Mouse (Mus musculus): Measurements from ENCODE around the gene Aida.
"Not testable (repeated sequence)": the region's sequence is repeated elsewhere in the genome, so short reads cannot be mapped to it uniquely, and the experiment has no call there.

The Aida gene

DNA sequence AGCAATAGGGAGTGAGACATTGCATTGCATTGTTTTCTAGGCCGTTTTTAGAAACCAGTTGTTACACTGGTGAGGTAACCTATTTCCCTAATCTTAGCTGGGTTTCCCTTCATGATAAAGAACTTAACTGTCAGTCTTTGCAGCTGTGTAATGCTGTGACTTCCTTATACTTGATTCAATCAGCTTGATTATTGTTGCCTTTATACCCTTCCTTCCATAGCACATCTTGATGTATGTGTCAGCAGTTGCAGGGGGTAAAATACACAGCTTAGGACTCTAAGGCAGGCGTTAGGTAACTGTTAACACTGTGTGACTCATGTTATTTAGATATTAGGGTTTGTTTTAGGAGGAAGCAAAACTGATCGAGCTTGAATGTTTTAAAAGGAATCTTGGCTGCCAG is 24.3 kb downstream of the Aida start:
- DNase-seq (ENCODE audit: low spot score): no peak

DNA sequence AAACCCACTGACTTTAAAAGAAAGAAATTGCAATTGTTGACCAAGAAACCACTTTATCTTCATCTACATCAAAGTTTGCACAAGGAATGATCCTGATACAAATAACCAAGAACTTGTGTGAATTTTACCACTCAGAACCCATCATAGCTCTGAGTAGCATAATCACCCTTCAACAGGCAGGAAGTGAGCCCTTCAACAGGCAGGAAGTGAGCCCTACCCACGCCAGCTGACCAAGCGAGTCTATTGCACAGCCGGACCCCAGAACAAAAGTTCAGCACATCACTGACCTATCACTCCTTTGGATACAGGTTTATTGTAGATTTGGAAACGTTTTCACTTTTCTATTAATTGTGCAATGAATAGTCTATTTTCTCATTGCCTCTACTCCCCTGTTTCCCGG is 26.1 kb downstream of the Aida start:
- not testable (repeated sequence) for DNase-seq (ENCODE audit: low spot score)

DNA sequence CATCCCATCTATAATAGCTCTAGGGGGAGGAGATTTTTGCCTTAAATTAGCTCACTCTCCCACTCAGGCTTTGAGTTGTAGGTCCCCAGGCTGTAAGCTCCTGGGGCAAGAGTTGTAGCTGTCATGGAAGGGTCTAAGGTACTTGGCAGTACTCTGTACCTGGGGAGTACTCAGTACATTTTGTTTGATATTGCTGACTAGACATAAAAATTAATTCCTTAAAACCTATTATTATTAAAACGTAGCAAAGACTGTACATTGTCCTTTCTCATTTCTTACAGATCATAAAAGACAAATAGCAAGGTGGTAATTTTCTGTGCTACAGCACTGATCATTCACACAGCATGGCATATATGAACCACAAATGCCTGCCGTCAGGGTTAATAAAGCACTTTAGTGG is 27.5 kb downstream of the Aida start:
- no peak for DNase-seq (ENCODE audit: low spot score)

DNA sequence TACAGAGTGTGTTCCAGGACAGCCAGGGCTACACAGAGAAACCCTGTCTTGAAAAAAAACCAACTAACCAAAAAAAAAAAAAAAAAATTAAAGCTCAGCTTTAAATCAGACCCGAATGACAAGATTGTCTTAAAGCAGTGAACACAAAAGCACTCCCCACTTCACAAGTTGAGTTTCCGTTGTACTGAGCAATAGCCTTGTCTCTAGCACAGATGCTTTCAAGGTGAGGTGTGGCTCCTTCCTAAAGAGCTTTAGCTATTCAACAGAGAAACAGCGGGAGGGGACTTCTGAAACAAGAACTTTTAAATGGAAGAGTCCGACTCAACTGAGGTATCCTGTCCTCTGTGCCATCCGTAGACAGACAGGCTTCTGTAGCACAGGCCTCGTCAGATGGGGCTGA is 28.0 kb downstream of the Aida start:
- no peak for DNase-seq (ENCODE audit: low spot score)

DNA sequence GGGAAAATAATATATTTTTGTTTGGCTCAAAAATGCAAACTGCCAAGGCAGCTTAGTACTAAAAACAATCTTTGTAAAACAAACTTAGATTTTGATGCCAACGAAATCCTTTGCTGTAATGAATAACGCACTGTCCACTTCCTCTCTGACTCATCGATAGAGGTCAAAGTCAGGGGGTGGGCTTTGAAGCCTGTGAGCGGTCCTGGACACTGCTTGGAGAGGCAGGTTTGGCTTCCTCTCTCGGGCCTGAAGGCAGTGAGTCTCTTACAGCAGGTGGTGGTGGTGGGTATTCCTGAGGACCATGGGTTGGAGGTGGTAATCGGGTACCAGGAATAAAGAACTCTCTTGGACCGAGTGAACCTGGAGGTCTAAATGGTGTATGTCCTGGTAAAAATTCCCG is 30.8 kb downstream of the Aida start:
- DNase-seq (ENCODE audit: low spot score): no peak

DNA sequence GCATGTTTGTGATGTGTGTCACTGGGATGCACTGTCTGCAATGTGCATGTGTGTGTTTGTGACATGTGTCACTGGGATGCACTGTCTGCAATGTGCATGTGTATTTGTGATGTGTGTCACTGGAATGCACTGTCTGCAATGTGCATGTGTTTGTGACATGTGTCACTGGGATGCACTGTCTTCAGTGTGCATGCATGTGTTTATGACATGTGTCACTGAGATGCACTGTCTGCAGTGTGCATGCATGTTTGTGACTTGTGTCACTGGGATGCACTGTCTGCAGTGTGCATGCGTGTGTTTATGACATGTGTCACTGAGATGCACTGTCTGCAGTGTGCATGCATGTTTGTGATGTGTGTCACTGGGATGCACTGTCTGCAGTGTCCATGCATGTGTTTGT is 46.5 kb downstream of the Aida start:
- DNase-seq (ENCODE audit: low spot score): not testable (repeated sequence)

DNA sequence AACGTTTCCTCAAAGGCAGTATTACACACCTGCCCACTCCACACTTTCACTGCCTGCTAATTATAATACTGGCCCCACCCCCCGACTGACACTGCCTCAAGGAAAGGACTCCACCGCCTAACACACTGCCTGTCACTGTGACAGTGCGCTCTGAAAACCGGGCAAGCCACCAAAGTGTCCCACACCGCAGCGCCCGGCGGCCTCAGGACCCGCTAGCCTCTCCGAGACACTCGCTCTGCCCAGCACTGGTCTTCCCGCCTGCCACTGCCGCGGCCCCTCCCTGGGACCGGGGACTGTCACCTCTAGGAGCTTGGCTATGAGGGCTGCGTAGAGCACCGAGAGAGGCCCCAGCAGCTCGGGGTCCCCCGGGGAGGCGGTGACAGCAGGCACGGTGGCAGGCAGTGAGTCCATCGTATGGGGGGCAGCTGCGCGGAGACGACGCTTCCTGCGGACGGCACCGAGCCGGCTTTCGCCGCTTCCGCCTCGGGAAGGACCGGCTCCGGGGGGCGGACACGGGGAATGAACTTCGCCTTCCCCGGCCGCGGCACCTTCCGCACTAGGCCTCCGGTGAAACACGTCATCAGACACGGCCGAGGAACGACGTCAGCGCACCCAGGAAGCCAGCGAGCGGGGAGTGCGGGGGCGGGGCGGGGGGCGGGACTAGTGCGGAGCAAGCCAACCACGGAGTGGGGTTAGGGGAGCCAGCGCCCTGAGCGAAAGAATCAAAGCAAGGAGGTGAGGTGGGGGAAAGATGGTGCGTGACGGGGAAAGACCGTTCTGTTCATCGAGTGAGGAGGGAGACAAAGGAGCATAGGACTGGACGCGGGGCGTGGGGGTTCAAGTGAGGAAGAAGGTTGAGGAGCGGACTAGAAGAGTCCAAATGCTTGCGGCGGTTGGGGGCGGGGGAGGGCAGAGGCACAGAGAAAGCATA is 48.8 kb downstream of the Aida start:
- DNase-seq (ENCODE audit: low spot score): peak; percentile 86

DNA sequence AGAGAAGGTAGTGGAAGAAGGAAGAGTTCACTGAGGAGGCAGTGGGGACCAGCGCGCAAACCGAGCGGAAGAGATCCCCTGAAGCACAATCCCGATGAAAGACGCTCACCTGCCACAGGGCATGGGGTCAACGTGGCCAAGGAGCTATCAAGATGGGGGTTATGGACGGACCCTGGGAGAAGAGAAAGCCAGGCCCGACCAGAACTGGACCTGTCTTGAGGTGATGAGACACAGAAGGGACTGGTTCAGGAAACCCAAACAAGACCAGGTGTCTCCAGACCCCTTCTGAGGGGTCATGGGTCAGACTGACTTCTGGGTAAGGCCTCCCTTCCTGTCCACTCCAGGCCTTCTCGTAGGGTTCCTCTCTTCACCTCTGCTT is 49.4 kb downstream of the Aida start:
- DNase-seq (ENCODE audit: low spot score): no peak

DNA sequence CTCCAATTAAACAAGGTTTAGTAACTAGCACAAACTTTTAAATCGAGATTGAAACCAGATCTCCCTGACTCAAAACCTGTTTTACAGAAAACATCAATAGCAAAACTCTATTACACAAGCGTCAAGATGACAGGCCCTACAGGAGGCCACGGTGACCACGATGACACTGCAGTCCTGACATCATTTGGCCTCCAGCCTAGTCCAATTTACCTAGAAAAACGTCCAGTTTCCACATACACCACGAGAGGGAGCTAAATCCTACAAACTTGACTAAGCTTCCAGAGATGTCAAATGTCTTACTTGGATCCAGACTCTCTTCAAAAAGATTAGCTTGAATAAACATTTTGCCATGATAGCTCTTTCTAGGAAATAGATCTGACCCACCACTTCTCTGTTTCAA is 53.5 kb downstream of the Aida start:
- DNase-seq (ENCODE audit: low spot score): peak; percentile 39

DNA sequence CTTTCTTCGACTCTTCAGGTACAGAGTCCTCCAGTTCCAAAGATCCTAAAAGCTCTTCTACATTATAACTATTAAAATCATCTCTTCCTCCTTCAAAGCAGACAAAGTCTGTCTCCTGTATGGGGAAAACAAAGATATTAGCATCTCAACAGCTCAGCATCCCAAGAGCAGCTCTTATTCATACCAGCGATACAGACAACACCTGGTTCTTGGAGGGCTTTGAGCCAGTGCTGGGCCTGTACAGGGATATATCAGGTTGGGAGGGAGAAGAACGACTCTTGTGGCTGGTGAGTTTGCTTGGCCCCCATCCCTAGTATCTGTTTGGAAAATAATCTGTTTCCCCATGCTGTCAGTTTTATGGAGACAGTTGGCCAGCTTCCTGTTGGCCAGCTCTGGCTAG is 62.5 kb downstream of the Aida start:
- no peak for DNase-seq (ENCODE audit: low spot score)

DNA sequence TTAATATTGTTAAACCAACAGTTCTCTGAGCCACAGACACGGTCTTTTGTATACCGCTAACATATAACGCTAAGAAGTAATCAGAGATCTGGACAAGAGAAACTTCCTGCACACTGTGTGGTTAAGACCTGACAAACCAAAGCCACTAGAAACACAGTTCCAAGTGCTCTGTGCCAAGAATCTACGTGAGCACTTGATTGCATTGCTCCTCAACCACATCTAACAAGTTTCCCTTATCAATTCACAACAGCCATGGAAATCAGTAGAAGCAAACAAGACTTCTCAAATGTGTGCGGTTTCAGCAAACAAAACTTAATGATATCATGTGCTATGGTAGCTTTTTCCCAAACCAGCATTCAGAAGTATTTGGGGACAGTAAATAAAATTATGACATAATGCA is 65.9 kb downstream of the Aida start:
- no peak for DNase-seq (ENCODE audit: low spot score)

DNA sequence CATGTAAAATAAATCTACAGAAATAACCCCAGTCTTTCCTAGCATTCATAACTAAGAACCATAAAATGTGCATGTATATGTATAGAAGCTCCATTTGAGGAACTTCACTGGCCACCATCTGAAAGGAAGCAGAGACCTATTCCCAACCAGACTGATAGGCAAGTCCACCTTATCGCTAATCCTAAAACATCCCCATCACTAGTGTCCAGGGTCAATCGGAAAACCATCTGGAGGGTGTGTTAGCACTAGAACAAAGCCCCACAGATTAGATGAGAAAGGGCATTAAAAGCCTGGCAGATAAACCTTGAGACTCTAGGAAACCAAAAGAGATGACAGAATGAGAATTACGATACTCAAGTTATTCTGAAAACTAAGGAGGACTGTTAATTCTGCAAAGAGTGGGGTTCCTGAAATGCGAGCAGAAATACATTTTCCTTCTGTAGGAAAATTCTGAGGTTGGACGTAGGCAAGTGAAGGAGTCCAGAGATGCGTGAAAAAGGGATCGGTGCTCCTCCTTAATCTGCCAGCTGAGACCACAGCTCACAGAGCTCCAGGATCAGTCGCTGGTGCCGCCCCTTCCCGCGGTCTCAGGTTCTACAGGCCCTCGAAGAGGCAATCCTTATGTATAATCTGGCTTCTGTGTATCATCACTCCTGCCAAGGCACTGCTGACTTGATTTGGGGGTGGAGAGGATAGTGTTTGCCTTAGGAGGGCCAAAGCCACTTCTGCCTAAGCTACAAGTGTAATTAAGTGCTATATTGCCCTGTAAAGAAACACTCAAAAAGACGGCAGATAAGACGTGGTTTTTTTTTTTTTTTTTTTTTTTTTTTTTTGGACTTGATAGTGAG is 66.6 kb downstream of the Aida start:
- no peak for DNase-seq (ENCODE audit: low spot score)

DNA sequence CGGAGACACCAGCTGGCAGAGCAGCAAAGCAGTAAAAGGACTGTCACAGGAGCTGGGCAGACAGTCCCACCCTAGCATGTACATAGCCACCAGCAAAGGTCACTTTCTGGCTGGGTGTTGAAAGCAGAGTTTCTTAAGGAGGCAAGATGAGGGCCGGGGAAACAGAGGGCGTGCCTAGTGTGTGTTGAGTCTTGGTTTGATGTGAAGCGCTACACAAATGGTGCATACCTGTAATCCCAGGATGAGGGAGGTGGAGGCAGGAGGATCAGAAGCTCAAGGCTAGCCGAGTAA is 67.1 kb downstream of the Aida start:
- DNase-seq (ENCODE audit: low spot score): no peak

DNA sequence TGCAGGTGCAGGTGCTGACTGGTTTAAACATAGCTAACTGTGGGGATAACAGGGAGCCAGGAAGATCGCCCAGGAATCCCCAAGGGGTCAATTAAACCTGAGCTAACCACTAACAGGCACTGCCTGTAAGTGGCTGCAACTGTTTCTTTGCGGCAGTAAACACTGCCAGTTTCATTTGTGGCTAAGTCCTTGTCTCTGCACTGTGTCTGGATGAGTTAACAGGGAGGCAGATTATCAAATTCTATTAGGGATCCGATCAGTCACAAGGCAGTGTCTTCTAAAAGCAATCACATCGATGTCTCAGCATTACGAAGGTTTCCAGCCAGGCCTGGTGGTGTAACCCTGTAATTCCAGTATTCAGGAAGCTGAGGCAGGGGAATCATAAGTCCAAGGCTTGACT is 70.0 kb downstream of the Aida start:
- no peak for DNase-seq (ENCODE audit: low spot score)

DNA sequence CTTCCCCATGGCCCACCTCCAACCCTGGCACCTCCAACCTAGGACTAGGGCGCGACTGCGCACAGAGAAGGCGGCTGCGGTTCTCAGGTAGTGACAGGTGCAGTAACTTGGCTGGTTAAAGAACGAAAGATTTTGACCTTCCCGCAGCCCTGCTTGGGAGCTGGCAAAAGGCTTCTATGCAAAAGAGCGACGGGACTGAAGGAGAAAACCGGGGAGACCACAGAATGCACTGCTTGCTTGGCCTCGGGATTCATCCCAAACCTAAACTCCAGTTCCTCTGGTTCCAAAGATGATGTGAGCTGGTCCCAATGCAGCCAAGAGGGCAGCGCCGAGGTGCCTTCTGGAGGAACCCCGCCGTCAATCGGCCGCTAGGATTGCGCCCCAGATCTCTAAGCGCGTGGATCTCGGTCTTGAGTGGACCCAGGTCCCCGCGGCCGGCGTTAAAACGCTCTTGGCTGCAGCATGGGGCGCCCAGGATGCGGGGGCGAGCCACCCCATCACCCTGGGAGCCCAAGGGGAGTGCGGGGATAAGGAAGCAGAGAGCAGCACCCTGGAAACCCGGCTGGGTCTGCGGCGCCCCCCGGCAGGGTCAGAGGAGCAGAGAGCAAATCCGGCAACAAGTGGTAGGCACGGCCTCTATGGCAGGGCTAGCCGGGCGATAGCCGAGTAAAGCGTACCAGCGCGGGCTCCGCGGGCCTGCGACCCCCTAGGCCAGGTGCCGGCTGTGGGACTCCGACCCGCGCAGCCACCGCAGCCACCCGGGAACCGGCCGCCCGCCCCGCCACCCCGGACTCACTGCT is 72.4 kb downstream of the Aida start:
- no peak for DNase-seq (ENCODE audit: low spot score)

DNA sequence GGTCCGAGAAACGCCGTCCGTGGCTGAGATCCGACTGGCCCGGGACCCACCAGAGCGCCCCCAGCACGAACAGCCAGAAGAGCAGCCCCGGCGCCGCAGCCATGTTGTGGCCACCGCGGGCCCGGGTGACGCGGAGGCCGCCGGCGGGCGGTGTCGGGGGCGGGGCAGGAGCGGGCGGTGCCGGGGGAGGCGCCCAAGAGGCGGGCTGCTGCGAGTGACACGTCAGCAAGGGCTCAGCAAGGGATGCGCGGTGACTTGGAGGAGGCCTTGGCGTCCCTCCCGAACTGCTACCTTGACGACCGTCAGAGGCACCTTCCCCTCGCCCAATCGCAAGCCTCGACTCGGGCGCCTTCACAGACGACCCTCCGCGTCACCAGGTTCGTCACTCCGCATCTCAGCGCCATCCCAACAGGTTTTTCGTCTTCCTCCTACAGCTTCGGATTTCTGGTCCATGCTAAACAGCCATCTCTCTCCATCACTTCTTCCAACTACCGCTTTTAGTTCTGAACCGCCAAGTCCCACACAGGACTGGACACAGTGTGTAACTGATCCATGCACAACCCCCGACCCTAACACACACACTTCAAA is 73.1 kb downstream of the Aida start, which contains the start of gene Mia3:
Mia3 (minus strand) TSS at position 127 of the 588 bp plus-strand sequence.
- DNase-seq (ENCODE audit: low spot score): peak; percentile 86

DNA sequence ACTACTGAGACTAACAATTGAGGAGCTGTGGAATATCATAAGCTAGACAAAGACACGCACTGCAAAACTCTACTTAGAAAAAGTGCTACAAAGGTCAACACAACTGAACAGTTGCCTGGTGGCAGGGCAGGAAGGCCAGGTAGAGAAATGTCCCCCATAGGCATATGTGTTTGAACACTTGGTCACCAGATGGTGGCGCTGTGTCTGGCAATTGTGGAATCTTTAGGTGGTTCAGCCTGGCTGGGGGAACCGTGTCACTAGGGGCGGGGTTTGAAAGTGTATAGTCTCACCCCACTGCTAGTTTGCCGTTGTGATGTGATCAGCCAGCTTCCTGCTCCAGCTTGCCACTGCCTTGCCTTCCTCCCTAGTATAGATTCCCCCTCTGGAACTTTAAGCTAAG is 78.3 kb downstream of the Aida start:
- DNase-seq (ENCODE audit: low spot score): no peak

Data from spleen, adult 12 weeks (tissue).